Mouse (Mus musculus) kidney, adult 2 months (tissue): ENCODE results near the gene Dyx1c1.

Experiments used
- CTCF ChIP-seq: fragments of 200-500 bp; conservative IDR thresholded peaks from 2 replicates; pipeline ENCODE4 v1.5.1; 2011; ENCODE audit warnings: low read depth, mild to moderate bottlenecking, control low read depth, low read length, moderate library complexity, mixed read lengths; ENCODE audit not compliant: insufficient read depth, insufficient read length
- POLR2A ChIP-seq: fragments of 200-500 bp; IDR thresholded peaks from one replicate; pipeline ENCODE4 v1.6.1; 2011; ENCODE audit warnings: low read depth, low read length, control low read depth

DNA sequence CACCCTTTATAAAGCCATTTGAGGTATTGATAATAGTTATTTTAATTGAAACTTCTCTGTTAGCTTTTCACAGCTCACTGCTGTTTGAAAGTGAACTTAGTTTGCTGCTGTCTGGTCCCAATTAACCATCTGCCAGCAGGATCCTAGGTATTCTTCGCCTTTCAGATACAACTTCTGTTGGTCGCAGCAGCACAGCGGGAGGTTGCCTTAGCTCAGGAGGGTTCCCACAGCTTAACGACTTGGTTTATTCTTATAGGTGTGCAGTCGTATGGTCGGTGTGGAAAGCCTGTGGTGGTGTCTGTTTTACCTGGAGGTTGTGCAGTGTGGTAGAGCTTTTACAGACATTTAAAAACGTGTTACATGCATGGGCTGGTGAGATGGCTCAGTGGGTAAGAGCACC, 38.2 kb downstream of the Dyx1c1 start:
- TF ChIP-seq CTCF = no peak
- no peak for TF ChIP-seq POLR2A
